Mouse (Mus musculus) heart, embryonic 15.5 days (tissue): ENCODE measurements around the gene Gk5. TPM values are rescaled to one million over a fixed set of nuclear protein-coding genes. Genes with fewer than 3 reads are reported as not detected.
"Not testable (repeated sequence)": the region's sequence is repeated elsewhere in the genome, so short reads cannot be mapped to it uniquely, and the experiment has no call there.

Experiments
- ATAC-seq: fragments of 200-750 bp; cut with Nextera tagmentation; replicated peaks from 2 replicates; pipeline ENCODE4 v1.8.0; 2017; ENCODE audit warnings: low read depth, moderate TSS enrichment; ENCODE audit not compliant: insufficient number of reproducible peaks, insufficient read depth, low FRiP score
- H3K27ac ChIP-seq: fragments of 300-500 bp; sonication (generic); 2 replicates; pipeline ENCODE4 v1.5.1; 2015; ENCODE audit warnings: mild to moderate bottlenecking, inconsistent platforms
- H3K27me3 ChIP-seq: fragments of 300-500 bp; sonication (generic); 2 replicates; pipeline ENCODE4 v1.6.1; 2015; ENCODE audit warnings: inconsistent platforms
- H3K36me3 ChIP-seq: fragments of 300-500 bp; sonication (generic); 2 replicates; pipeline ENCODE4 v1.6.1; 2015; ENCODE audit warnings: mild to moderate bottlenecking, inconsistent platforms
- H3K4me1 ChIP-seq: fragments of 300-500 bp; sonication (generic); replicated peaks from 2 replicates; pipeline ENCODE4 v1.6.1; 2015; ENCODE audit warnings: inconsistent platforms
- H3K4me2 ChIP-seq: fragments of 300-500 bp; sonication (generic); 2 replicates; pipeline ENCODE4 v1.6.1; 2015; ENCODE audit warnings: inconsistent platforms, mild to moderate bottlenecking, moderate library complexity
- H3K4me3 ChIP-seq: fragments of 300-500 bp; sonication (generic); 2 replicates; pipeline ENCODE4 v1.5.1; 2015; ENCODE audit warnings: mild to moderate bottlenecking, inconsistent platforms
- H3K9ac ChIP-seq: fragments of 300-500 bp; sonication (generic); 2 replicates; pipeline ENCODE4 v1.6.1; 2015; ENCODE audit warnings: mild to moderate bottlenecking, inconsistent platforms
- H3K9me3 ChIP-seq: fragments of 300-500 bp; sonication (generic); replicated peaks from 2 replicates; pipeline ENCODE4 v1.6.1; 2016; ENCODE audit warnings: inconsistent platforms
- WGBS: fragments of 180-500 bp; shearing (Covaris S2); methylation state at CpG from one replicate; pipeline ENCODE4 v1.1.7; 2015; ENCODE audit warnings: mixed read lengths; 5-methylcytosine and 5-hydroxymethylcytosine counted together
- polyA plus RNA-seq: library from polyadenylated mRNA; unstranded; fragments of >200 nt; fragmentation: Nextera tagmentation; extraction: Ambion mirVana; gene quantifications from 2 replicates; pipeline ENCODE4 v1.2.1, GENCODE M21; 2015

Gene Gk5
- polyA plus RNA-seq = 2.3 and 3.0 TPM in 2 replicates

DNA sequence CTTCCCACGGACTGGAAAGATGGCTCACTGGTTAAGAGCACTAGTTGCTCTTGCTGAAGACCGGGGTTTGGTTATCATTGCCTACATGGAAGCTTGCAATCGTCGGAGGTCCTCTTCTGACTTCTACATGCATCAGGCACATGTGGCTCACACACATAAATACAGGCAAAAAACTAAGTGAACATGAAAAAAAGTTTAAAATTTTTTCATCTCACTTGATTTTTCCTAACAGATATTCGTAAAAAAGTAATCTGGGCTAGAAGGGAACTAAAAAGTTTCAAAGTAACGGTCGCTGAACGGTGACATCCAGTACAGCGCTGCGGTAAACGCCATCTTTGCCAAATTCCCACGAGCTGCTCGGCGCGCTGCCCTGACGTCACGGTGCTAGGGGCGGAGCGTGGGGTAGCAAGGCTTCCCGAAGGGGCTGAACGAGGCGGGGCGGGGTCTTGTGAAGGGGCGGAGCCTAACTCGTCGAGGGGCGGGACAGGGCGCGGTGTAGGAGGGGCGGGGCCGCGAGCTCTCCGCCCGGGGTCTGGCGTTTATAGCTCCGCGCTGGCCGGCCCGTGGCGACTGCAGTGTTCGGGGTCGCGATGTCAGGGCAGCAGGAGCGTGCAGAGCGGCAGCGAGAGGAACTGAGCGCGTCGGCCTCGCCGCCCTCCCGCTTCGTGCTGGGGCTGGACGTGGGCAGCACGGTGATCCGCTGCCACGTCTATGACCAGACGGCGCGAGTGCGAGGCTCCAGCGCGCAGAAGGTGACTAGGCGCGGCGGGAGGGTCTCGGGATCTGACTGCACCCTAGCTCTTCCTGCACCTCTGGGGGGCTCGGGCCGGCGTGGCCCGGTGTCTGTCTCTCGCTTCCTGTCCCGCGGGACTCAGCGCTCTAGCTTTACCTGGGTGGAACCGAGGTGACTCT, at the start of gene Gk5:
Gene Gk5, plus strand, starts transcription at position 502 of the 912 bp plus-strand sequence.
- no peaks in the 10 kb centered on the region for H3K9me3 ChIP-seq
- H3K4me2 ChIP-seq = peak within 1 kb of the TSS; percentile 95
- peaks cover 2% of the 10 kb centered on the region; the same call in 1 of the 2 replicates for H3K4me1 ChIP-seq
- peak within 1 kb of the TSS; percentile 70 for H3K27ac ChIP-seq
- no peaks in the 10 kb centered on the region for H3K36me3 ChIP-seq
- H3K27me3 ChIP-seq = no peaks in the 10 kb centered on the region; the same call in 1 of the 2 replicates
- WGBS = under 1% methylated on average over 76 of the region's 76 CpGs
- peak within 1 kb of the TSS; percentile 82 for H3K4me3 ChIP-seq
- ATAC-seq = peak; percentile 99
- peak within 1 kb of the TSS; percentile 74 for H3K9ac ChIP-seq

DNA sequence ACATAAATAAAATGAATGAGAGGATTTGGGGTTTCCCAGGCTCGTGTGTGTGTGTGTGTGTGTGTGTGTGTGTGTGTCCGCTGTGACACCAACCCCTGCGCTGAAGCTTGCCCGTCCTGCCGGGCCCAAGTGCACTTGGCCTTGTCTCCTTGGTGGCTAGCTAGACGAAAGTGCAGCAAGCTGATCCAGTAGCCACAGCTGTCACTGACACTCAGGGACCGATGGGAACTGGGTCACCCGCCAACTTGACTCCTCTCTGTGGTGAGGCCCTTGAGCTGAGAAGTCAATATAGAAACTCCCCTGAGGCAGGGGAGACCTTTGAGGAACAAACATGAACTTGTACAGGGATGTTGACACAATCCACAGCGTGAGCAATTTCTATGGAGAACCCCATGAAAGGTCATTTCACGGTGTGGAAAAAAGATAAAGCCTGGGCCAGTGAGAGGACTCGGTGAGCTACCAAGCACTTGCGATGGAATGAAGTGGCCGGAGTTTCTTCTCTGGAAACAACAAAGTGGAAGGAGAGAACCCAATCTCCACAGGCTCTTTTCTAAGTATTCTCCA, 40.3 kb upstream of the Gk5 start:
- no peak overlapping the region for H3K4me3 ChIP-seq
- H3K27me3 ChIP-seq = no peaks in the 10 kb centered on the region
- H3K4me1 ChIP-seq = no peaks in the 10 kb centered on the region
- no peak overlapping the region for H3K4me2 ChIP-seq
- no peaks in the 10 kb centered on the region for H3K36me3 ChIP-seq
- no peak for ATAC-seq
- WGBS = 89% methylated on average over 13 of the region's 13 CpGs
- H3K9ac ChIP-seq = no peak overlapping the region
- H3K27ac ChIP-seq = no peak overlapping the region
- no peaks in the 10 kb centered on the region for H3K9me3 ChIP-seq

DNA sequence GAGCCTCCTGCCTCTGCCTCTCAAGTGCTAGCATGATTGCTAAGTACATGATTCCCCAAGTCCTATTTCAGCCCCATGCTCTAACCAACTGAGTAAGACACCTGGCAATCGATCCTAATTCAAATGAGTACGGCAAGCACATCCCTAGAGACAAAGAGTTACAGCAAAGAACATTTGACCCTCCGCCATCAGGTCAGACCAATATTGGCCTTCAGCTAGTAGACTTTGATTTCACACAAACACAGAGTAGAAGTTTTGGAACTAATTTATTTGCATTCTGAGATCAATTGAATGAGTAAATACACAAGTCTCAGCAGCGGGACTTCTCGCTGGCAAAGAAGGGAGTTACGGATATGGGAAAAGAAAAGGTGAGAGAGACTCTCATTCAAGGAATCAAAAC, 33.9 kb upstream of the Gk5 start:
- no peak overlapping the region for H3K9ac ChIP-seq
- H3K27ac ChIP-seq = no peak overlapping the region
- no peaks in the 10 kb centered on the region for H3K9me3 ChIP-seq
- no peaks in the 10 kb centered on the region for H3K36me3 ChIP-seq
- no peaks in the 10 kb centered on the region for H3K4me1 ChIP-seq
- H3K4me3 ChIP-seq = no peak overlapping the region
- ATAC-seq = no peak
- H3K4me2 ChIP-seq = no peak overlapping the region
- 87% methylated on average over 6 of the region's 6 CpGs for WGBS
- H3K27me3 ChIP-seq = no peaks in the 10 kb centered on the region

DNA sequence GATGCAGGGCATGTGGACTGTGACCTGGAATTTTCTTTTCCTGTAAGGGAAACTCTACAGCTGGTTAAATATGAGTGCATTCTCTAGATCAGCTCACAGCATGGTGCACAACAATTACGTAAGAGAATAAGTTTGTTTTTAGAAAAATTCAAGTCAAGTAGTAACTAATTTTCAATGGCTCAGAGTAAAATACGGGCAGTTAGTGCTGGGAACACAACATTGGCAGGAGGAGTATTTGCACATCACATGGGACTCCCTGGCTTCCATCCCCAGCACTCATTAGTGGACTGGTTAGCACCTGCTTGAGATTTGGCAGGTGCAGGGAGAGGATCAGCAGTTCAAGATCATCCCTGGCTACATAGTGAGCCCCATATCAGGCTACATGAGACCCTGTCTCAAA, 31.5 kb upstream of the Gk5 start:
- H3K9me3 ChIP-seq = no peaks in the 10 kb centered on the region
- WGBS = 84% methylated on average over 2 of the region's 2 CpGs
- no peak overlapping the region for H3K4me3 ChIP-seq
- H3K9ac ChIP-seq = no peak overlapping the region
- no peaks in the 10 kb centered on the region for H3K4me1 ChIP-seq
- H3K36me3 ChIP-seq = no peaks in the 10 kb centered on the region
- no peak overlapping the region for H3K27ac ChIP-seq
- no peak for ATAC-seq
- H3K27me3 ChIP-seq = no peaks in the 10 kb centered on the region
- no peak overlapping the region for H3K4me2 ChIP-seq

DNA sequence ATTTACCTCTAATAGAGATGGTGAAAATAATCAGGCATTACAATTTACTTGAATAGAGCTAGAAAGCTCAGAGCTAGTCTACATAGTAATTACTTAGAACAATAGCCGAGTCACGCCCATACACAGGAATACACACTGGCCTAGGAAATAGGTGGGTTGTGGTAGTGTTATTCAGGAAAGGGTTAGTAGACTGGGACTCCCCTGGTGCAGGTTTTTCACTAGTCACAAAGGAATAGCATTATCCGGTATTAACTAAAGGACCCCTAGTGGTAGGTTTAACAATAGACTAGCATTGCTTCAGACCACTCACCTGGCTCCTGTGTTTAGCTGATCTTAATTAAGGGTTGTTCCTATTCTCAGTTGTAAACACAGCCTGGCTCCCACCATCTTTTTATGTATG, 30.7 kb upstream of the Gk5 start:
- H3K9me3 ChIP-seq, H3K36me3 ChIP-seq, H3K9ac ChIP-seq, H3K4me2 ChIP-seq, H3K4me3 ChIP-seq, H3K4me1 ChIP-seq, ATAC-seq, H3K27me3 ChIP-seq, H3K27ac ChIP-seq: not testable (repeated sequence)
- WGBS = 85% methylated on average over 3 of the region's 3 CpGs

DNA sequence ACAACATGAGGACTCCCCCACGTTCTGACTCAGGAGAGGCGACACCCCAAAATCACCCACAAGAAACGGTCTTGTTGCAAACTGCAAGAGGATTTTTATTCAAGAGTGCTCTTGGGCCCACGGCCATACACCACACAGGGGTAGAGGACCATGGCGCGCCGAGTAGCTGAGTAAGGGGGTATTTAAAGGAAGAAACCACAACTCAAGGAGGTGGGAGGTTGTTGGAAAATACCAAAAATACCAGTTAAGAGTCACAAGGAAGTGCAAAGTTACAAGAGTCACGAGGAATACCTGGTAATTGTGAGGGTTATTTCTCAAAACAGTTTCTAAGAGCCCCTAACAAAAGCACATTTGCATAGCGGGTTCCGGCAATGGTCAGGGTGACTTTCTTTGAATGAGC, 26.5 kb upstream of the Gk5 start:
- H3K4me3 ChIP-seq, H3K27me3 ChIP-seq, H3K27ac ChIP-seq, H3K36me3 ChIP-seq, ATAC-seq, H3K9ac ChIP-seq, H3K9me3 ChIP-seq, H3K4me1 ChIP-seq, H3K4me2 ChIP-seq: not testable (repeated sequence)
- WGBS = 90% methylated on average over 10 of the region's 10 CpGs

DNA sequence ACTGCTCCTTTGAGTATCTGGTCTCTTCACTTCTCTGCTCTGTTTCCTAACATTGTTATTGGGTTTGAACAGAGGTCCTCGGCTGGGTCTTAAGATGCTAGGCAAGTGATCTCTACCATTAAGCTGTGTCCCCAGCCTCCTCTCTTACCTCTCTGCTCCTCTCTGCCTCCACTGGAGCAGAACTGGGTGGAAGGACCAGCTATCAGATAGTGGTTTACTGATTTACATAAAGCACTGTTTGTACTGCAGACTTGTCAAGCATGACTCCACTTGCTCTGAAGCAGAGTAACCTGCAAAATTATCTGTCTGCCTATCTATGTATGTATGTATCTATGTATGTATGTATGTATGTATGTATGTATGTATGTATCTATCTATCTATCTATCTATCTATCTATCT, 25.9 kb upstream of the Gk5 start:
- ATAC-seq = no peak
- H3K36me3 ChIP-seq = no peaks in the 10 kb centered on the region
- no peak overlapping the region for H3K9ac ChIP-seq
- H3K27ac ChIP-seq = no peak overlapping the region
- WGBS = 97% methylated on average over 1 of the region's 1 CpGs
- peaks cover 6% of the 10 kb centered on the region; the same call in 1 of the 2 replicates for H3K9me3 ChIP-seq
- no peak overlapping the region for H3K4me2 ChIP-seq
- no peak overlapping the region for H3K4me3 ChIP-seq
- H3K27me3 ChIP-seq = no peaks in the 10 kb centered on the region
- H3K4me1 ChIP-seq = no peaks in the 10 kb centered on the region

DNA sequence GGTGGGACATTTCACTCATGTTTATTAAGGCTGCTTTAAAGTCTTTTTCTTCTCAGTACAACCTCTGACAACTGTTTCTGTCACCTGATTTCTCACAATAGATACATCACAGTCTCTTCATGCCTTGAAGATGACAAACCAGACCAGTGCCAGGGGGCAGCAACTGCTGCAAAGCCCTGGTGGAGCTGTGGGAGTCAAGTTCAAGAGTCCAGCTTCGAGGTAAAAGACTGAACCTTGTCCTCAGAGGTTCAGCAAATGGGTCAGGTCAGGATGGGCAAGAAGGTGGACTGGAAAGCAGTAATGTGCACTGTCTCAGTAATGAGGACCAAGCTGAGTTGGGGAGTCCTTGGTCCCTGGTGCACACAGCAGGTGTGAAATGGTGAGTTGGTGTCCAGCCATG, 24.8 kb upstream of the Gk5 start:
- Histone ChIP-seq H3K4me2 (no peak overlapping the region), H3K36me3 (no peaks in the 10 kb centered on the region), H3K27me3 (no peaks in the 10 kb centered on the region), H3K9me3 (peaks cover 6% of the 10 kb centered on the region; the same call in 1 of the 2 replicates), H3K4me3 (no peak overlapping the region), H3K27ac (no peak overlapping the region), H3K9ac (no peak overlapping the region), H3K4me1 (no peaks in the 10 kb centered on the region)
- 26% methylated on average over 1 of the region's 1 CpGs for WGBS
- ATAC-seq = no peak

DNA sequence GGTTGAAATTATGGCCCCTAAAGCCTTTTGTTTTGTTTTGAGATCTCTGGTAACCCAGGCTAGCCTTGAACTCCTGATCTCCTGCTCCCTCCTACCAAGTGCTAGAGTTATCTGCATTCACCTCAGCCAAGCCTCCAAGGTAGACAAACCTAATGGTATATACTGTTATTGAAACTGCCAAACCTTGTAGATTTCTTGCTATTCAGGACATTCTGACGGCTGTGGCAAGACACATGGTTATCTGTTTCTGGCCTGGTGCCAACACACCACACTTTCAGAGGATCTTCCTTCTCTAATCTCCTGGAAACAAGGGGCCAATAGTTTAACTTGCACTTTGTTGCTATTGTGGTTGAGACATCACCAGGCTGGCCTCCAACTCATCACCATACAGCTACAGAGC, 24.0 kb upstream of the Gk5 start:
- H3K27ac ChIP-seq = no peak overlapping the region
- H3K4me2 ChIP-seq = no peak overlapping the region
- H3K36me3 ChIP-seq = no peaks in the 10 kb centered on the region
- H3K4me1 ChIP-seq = no peaks in the 10 kb centered on the region
- H3K9me3 ChIP-seq = peaks cover 11% of the 10 kb centered on the region; the same call in 1 of the 2 replicates
- WGBS = 50% methylated on average over 1 of the region's 1 CpGs
- no peak overlapping the region for H3K4me3 ChIP-seq
- ATAC-seq = no peak
- H3K27me3 ChIP-seq = no peaks in the 10 kb centered on the region
- no peak overlapping the region for H3K9ac ChIP-seq

DNA sequence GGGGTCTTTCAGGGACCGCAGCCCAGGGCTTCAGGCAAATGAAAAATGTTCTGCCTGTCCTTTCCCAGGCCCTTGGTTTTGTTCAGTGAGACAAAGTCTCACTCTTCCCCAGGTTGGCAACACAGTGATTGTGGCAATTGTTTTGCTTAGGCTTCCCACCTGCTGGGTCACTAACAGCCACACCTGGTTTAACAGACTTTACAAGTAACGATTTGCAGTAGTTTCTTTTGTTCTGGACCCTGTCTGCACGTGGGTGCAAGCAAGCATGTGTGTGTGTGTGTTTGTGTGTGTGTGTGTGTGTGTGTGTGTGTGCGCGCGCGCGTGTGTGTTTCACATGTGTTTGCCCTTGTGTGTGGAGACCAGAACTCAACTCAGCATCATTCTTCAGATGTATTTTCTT, 16.3 kb upstream of the Gk5 start:
- Histone ChIP-seq H3K4me3 (no peak overlapping the region), H3K27ac (no peak overlapping the region), H3K36me3 (no peaks in the 10 kb centered on the region), H3K27me3 (no peaks in the 10 kb centered on the region), H3K9me3 (0 out of 2 replicates have a peak, but pooled peaks cover 5% of the 10 kb centered on the region), H3K4me2 (no peak overlapping the region), H3K4me1 (no peaks in the 10 kb centered on the region), H3K9ac (no peak overlapping the region)
- 84% methylated on average over 8 of the region's 8 CpGs for WGBS
- ATAC-seq = no peak

DNA sequence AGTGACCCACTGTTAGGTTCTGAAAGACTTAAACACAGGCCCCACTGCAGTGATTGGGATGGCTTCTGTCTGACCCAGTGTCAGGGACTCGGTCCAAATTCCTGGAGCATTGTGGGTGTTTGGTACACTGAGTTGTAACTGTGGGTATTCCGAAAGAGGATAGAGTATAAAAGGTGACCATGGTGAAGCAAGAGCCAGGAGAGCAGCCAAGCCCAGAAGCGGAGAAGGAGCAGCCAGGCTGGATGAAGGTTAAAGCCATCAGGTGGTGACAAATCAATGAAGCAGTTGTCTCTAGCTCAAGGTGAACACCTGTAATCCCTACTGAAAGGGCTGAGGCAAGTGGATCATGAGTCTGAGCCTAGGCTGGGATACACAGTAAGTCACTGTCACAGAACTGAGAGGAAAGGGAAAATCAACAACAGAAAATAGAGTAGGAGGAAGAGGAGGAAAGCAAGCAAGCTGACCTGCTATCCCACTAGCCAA, 6.2 kb upstream of the Gk5 start:
- Histone ChIP-seq H3K27me3 (no peaks in the 10 kb centered on the region; the same call in 1 of the 2 replicates), H3K4me2 (no peak overlapping the region), H3K36me3 (no peaks in the 10 kb centered on the region), H3K27ac (no peak overlapping the region), H3K9ac (no peak overlapping the region), H3K9me3 (no peaks in the 10 kb centered on the region), H3K4me1 (no peaks in the 10 kb centered on the region), H3K4me3 (no peak overlapping the region)
- WGBS = 82% methylated on average over 3 of the region's 3 CpGs
- no peak for ATAC-seq
